Mouse (Mus musculus) myocyte (in vitro differentiated cells): Measurements from ENCODE around the gene Tmub2.

ENCODE experiments used
- E2F4 ChIP-seq: IDR thresholded peaks from one replicate; pipeline ENCODE4 v1.6.1; 2011; ENCODE audit warnings: mild to moderate bottlenecking, control low read depth, moderate library complexity; ENCODE audit not compliant: insufficient read depth
- MAX ChIP-seq: IDR thresholded peaks from one replicate; pipeline ENCODE4 v1.6.1; 2011; ENCODE audit warnings: low read depth, mild to moderate bottlenecking, control low read depth
- MYOD1 ChIP-seq, 3 experiments: IDR thresholded peaks; one replicate each; pipeline ENCODE4 v1.6.1; 2011; ENCODE audit warnings: control low read depth in 2 of 3, low read depth in 2 of 3, mild to moderate bottlenecking in 2 of 3, moderate library complexity in 1 of 3; ENCODE audit not compliant: insufficient read length in 2 of 3, control insufficient read depth in 1 of 3
- MYOG ChIP-seq, 3 experiments: IDR thresholded peaks; one replicate each; pipeline ENCODE4 v1.6.1; 2011; ENCODE audit warnings: control low read depth in 2 of 3, low read depth in 2 of 3, mild to moderate bottlenecking in 2 of 3; ENCODE audit not compliant: insufficient read length in 2 of 3, control insufficient read depth in 1 of 3, insufficient read depth in 1 of 3
- POLR2A ChIP-seq: IDR thresholded peaks from one replicate; pipeline ENCODE4 v1.6.1; 2011; ENCODE audit warnings: low read depth, mild to moderate bottlenecking, control low read depth, moderate library complexity; ENCODE audit not compliant: insufficient read length
- POLR2AphosphoS2 ChIP-seq: IDR thresholded peaks from one replicate; pipeline ENCODE4 v1.6.1; 2011; ENCODE audit warnings: low read depth, control low read depth; ENCODE audit not compliant: insufficient read length
- REST ChIP-seq: IDR thresholded peaks from one replicate; pipeline ENCODE4 v1.6.1; 2011; ENCODE audit warnings: mild to moderate bottlenecking, control low read depth, moderate library complexity; ENCODE audit not compliant: insufficient read depth, insufficient read length
- SRF ChIP-seq: IDR thresholded peaks from one replicate; pipeline ENCODE4 v1.6.1; 2011; ENCODE audit warnings: low read depth; ENCODE audit not compliant: control insufficient read depth, insufficient read length
- TCF12 ChIP-seq: IDR thresholded peaks from one replicate; pipeline ENCODE4 v1.6.1; 2011; ENCODE audit warnings: mild to moderate bottlenecking, control low read depth; ENCODE audit not compliant: poor library complexity, insufficient read depth, severe bottlenecking
- TCF3 ChIP-seq: IDR thresholded peaks from one replicate; pipeline ENCODE4 v1.6.1; 2011; ENCODE audit warnings: low read depth, control low read depth; ENCODE audit not compliant: insufficient read length
- USF1 ChIP-seq: IDR thresholded peaks from one replicate; pipeline ENCODE4 v1.6.1; 2011; ENCODE audit warnings: low read depth, mild to moderate bottlenecking, control low read depth, moderate library complexity

- no peak for TF ChIP-seq USF1
- no peak for TF ChIP-seq TCF3
- TF ChIP-seq POLR2AphosphoS2: peak; percentile 91
- TF ChIP-seq MYOD1 (IDR thresholded peaks at IDR 0.05; ENCODE audit: control insufficient read depth in 1 of 3, insufficient read length in 2 of 3, low read depth in 2 of 3): no peak
- no peak for TF ChIP-seq MAX
- peak; percentile 46 for TF ChIP-seq POLR2A
- TF ChIP-seq E2F4: no peak
- TF ChIP-seq SRF: no peak
- TF ChIP-seq TCF12: no peak
- no peak for TF ChIP-seq REST
- no peak for TF ChIP-seq MYOG (IDR thresholded peaks at IDR 0.05; ENCODE audit: control insufficient read depth in 1 of 3, insufficient read depth in 1 of 3, insufficient read length in 2 of 3, low read depth in 2 of 3)
Measured at GRCm38 (mm10) chr11:102308979-102309378, 24.2 kb downstream of the Tmub2 start.
